Mouse (Mus musculus): ENCODE results near the gene Txnrd1. TPM values are rescaled to one million over a fixed set of nuclear protein-coding genes. Genes with fewer than 3 reads are reported as not detected.

Txnrd1 gene
- polyA plus RNA-seq, 1 experiment from 2014 or later = 124 TPM

DNA sequence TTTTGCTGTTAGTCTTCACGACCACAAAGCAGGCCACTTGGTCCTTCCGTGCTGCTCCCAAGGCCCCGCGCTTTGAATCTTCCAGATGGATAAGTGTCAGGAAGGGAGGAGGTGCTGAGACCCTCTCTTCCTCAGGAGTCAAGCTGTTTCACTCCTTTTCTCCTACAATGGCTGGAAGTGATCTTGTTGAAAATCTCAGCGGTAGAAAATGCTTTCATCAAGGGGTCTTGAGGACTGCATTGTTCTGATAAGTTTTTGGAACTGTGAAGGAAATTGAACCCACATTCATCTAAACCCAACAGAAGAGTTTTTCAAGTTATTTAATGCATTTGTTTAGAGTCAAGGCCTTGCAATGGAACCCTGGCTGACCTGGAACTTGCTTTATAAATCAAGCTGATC lies 10.0 kb upstream of the Txnrd1 start:
- Histone ChIP-seq H3K9ac (ENCODE audit: low read length) (no peak overlapping the region), H3K27me3 (replicated peaks; ENCODE audit: control insufficient read depth, insufficient read depth, low read length) (no peaks in the 10 kb centered on the region), H3K4me2 (ENCODE audit: low read length) (no peak overlapping the region), H3K4me3 (ENCODE audit: low read depth, low read length) (no peak overlapping the region), H3K27ac (ENCODE audit: low read depth) (no peak overlapping the region), H3K4me1 (replicated peaks; ENCODE audit: control insufficient read depth, insufficient read depth, low read length) (no peaks in the 10 kb centered on the region), H3K36me3 (ENCODE audit: control insufficient read depth, insufficient read depth, low read length) (no peaks in the 10 kb centered on the region), H3K9me3 (ENCODE audit: control insufficient read depth, low read length) (no peaks in the 10 kb centered on the region)
- DNase-seq (ENCODE audit: low spot score) (no peak), ATAC-seq (replicated peaks; ENCODE audit: low FRiP score, low TSS enrichment, low read depth) (no peak)
- 58% methylated on average over 5 of the region's 5 CpGs for WGBS

DNA sequence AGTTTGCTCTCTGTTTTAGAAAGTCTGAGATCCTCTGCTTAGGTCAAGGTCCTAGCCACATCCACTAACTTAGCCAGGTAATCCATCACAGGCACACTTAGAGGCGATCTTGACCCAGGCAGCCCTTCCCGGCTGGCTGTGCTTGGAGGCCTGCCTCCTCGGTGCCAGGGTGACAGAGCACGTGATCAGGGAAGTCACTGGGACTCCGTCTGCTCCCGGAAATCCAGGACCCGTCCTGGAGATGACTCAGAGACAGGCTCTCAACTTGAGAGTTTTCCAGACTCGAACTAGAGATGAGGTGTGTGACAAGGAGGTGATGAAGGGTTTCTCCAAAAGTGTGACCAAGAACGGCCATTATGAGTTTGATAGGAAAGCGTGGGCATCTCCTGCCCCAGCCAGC lies 9.2 kb upstream of the Txnrd1 start:
- ATAC-seq (replicated peaks; ENCODE audit: low FRiP score, low TSS enrichment, low read depth) (no peak), DNase-seq (ENCODE audit: low spot score) (no peak)
- Histone ChIP-seq H3K9ac (ENCODE audit: low read length) (no peak overlapping the region), H3K4me3 (ENCODE audit: low read depth, low read length) (no peak overlapping the region), H3K4me1 (replicated peaks; ENCODE audit: control insufficient read depth, insufficient read depth, low read length) (no peaks in the 10 kb centered on the region), H3K27me3 (replicated peaks; ENCODE audit: control insufficient read depth, insufficient read depth, low read length) (no peaks in the 10 kb centered on the region), H3K27ac (ENCODE audit: low read depth) (no peak overlapping the region), H3K4me2 (ENCODE audit: low read length) (no peak overlapping the region), H3K36me3 (ENCODE audit: control insufficient read depth, insufficient read depth, low read length) (no peaks in the 10 kb centered on the region), H3K9me3 (ENCODE audit: control insufficient read depth, low read length) (no peaks in the 10 kb centered on the region)
- 53% methylated on average over 10 of the region's 10 CpGs for WGBS

DNA sequence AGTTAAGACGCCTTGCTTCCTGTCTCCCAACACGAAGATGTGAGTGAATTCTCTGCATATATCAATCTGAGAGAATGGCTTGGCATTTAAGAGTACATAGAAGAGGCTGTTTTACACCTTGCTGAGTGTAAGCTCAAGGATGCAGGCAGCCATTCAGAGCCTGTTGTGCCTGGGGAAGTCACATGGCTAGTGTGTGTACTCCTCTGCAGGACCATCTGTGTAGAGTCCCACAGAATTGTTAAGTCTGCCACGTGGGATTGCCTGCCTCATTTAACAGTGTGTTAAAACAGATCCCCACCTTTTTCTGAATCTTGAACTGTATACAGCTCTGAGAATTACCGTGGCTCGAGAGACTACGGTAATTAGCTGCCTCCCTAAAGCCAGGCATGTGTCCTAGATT lies 7.2 kb upstream of the Txnrd1 start:
- H3K27me3 ChIP-seq (replicated peaks; ENCODE audit: control insufficient read depth, insufficient read depth, low read length) = no peaks in the 10 kb centered on the region
- H3K9ac ChIP-seq (ENCODE audit: low read length) = no peak overlapping the region
- H3K4me3 ChIP-seq (ENCODE audit: low read depth, low read length) = no peak overlapping the region
- no peak overlapping the region for H3K4me2 ChIP-seq (ENCODE audit: low read length)
- ATAC-seq (replicated peaks; ENCODE audit: low FRiP score, low TSS enrichment, low read depth) (no peak), DNase-seq (ENCODE audit: low spot score) (no peak)
- H3K27ac ChIP-seq (ENCODE audit: low read depth) = no peak overlapping the region
- no peaks in the 10 kb centered on the region for H3K4me1 ChIP-seq (replicated peaks; ENCODE audit: control insufficient read depth, insufficient read depth, low read length)
- no peaks in the 10 kb centered on the region for H3K36me3 ChIP-seq (ENCODE audit: control insufficient read depth, insufficient read depth, low read length)
- 41% methylated on average over 6 of the region's 6 CpGs for WGBS
- no peaks in the 10 kb centered on the region for H3K9me3 ChIP-seq (ENCODE audit: control insufficient read depth, low read length)

GRCm38 (mm10) chr10:82835898-82836297 lies 2.1 kb downstream of the Txnrd1 start:
- no peaks in the 10 kb centered on the region for H3K9me3 ChIP-seq (ENCODE audit: control insufficient read depth, low read length)
- H3K9ac ChIP-seq (ENCODE audit: low read length) = no peak overlapping the region
- H3K27me3 ChIP-seq (replicated peaks; ENCODE audit: control insufficient read depth, insufficient read depth, low read length) = no peaks in the 10 kb centered on the region
- DNase-seq (ENCODE audit: low spot score) (no peak), ATAC-seq (replicated peaks; ENCODE audit: low FRiP score, low TSS enrichment, low read depth) (no peak)
- 0 out of 2 replicates have a peak, but pooled peaks cover 5% of the 10 kb centered on the region for H3K4me1 ChIP-seq (replicated peaks; ENCODE audit: control insufficient read depth, insufficient read depth, low read length)
- no peaks in the 10 kb centered on the region for H3K36me3 ChIP-seq (ENCODE audit: control insufficient read depth, insufficient read depth, low read length)
- H3K4me2 ChIP-seq (ENCODE audit: low read length) = no peak overlapping the region
- WGBS = 83% methylated on average over 3 of the region's 3 CpGs
- H3K27ac ChIP-seq (ENCODE audit: low read depth) = no peak overlapping the region
- no peak overlapping the region for H3K4me3 ChIP-seq (ENCODE audit: low read depth, low read length)

- WGBS = 88% methylated on average over 7 of the region's 7 CpGs
- DNase-seq (ENCODE audit: low spot score) (no peak), ATAC-seq (replicated peaks; ENCODE audit: low FRiP score, low TSS enrichment, low read depth) (no peak)
- Histone ChIP-seq H3K27me3 (replicated peaks; ENCODE audit: control insufficient read depth, insufficient read depth, low read length) (no peaks in the 10 kb centered on the region), H3K4me2 (ENCODE audit: low read length) (no peak overlapping the region), H3K9ac (ENCODE audit: low read length) (no peak overlapping the region), H3K36me3 (ENCODE audit: control insufficient read depth, insufficient read depth, low read length) (no peaks in the 10 kb centered on the region), H3K27ac (ENCODE audit: low read depth) (no peak overlapping the region), H3K9me3 (ENCODE audit: control insufficient read depth, low read length) (no peaks in the 10 kb centered on the region), H3K4me1 (replicated peaks; ENCODE audit: control insufficient read depth, insufficient read depth, low read length) (0 out of 2 replicates have a peak, but pooled peaks cover 5% of the 10 kb centered on the region), H3K4me3 (ENCODE audit: low read depth, low read length) (no peak overlapping the region)
These were observed 4.6 kb downstream of the Txnrd1 start for GRCm38 (mm10) chr10:82838390-82838789.

DNA sequence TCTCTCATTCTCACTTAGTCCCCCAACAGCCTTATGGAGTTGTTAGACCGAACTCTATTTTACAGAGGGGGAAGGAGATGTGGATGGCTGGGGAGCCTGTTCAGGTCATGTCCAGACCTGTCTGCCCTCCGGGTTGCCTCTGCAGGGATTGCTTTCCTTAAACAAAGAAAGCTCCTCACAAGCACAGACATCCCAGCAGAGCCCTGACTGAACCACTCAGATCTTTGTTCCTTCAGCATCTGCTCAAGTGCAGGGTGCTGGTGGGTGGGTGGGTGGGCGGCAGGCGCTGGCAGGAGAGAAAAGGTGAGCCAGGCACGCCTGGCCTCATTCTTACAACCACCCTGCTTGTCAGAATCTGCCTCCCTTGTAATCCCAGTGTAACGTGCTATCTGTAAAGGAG lies 10.3 kb downstream of the Txnrd1 start:
- Histone ChIP-seq H3K27me3 (replicated peaks; ENCODE audit: control insufficient read depth, insufficient read depth, low read length) (no peaks in the 10 kb centered on the region), H3K4me3 (ENCODE audit: low read depth, low read length) (no peak overlapping the region), H3K4me2 (ENCODE audit: low read length) (no peak overlapping the region), H3K9ac (ENCODE audit: low read length) (no peak overlapping the region), H3K27ac (ENCODE audit: low read depth) (no peak overlapping the region), H3K9me3 (ENCODE audit: control insufficient read depth, low read length) (no peaks in the 10 kb centered on the region), H3K4me1 (replicated peaks; ENCODE audit: control insufficient read depth, insufficient read depth, low read length) (no peaks in the 10 kb centered on the region), H3K36me3 (ENCODE audit: control insufficient read depth, insufficient read depth, low read length) (no peaks in the 10 kb centered on the region)
- no peak for DNase-seq (ENCODE audit: low spot score)
- WGBS = 60% methylated on average over 6 of the region's 6 CpGs
- ATAC-seq (replicated peaks; ENCODE audit: low FRiP score, low TSS enrichment, low read depth) = no peak

DNA sequence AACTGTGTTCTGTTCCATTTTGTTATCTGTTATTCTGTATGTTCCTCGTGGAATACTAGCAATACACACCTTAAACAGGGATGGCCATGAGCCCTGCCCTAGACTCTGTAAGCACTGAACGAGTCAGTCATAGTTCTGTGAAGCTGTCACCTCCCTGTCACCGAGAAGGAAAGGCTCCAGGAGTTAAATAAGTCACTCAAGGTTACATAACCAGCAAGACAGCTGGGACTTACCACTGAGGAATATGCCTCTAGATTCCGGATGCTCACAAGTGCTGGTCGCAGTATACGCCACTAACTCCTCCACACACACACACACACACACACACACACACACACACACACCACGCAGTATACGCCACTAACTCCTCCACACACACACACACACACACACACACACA lies 11.0 kb downstream of the Txnrd1 start:
- WGBS = 71% methylated on average over 8 of the region's 8 CpGs
- no peak overlapping the region for H3K9ac ChIP-seq (ENCODE audit: low read length)
- H3K4me2 ChIP-seq (ENCODE audit: low read length) = no peak overlapping the region
- H3K9me3 ChIP-seq (ENCODE audit: control insufficient read depth, low read length) = no peaks in the 10 kb centered on the region
- no peaks in the 10 kb centered on the region for H3K36me3 ChIP-seq (ENCODE audit: control insufficient read depth, insufficient read depth, low read length)
- DNase-seq (ENCODE audit: low spot score) (no peak), ATAC-seq (replicated peaks; ENCODE audit: low FRiP score, low TSS enrichment, low read depth) (no peak)
- H3K27me3 ChIP-seq (replicated peaks; ENCODE audit: control insufficient read depth, insufficient read depth, low read length) = no peaks in the 10 kb centered on the region
- no peak overlapping the region for H3K4me3 ChIP-seq (ENCODE audit: low read depth, low read length)
- H3K4me1 ChIP-seq (replicated peaks; ENCODE audit: control insufficient read depth, insufficient read depth, low read length) = no peaks in the 10 kb centered on the region
- H3K27ac ChIP-seq (ENCODE audit: low read depth) = no peak overlapping the region

DNA sequence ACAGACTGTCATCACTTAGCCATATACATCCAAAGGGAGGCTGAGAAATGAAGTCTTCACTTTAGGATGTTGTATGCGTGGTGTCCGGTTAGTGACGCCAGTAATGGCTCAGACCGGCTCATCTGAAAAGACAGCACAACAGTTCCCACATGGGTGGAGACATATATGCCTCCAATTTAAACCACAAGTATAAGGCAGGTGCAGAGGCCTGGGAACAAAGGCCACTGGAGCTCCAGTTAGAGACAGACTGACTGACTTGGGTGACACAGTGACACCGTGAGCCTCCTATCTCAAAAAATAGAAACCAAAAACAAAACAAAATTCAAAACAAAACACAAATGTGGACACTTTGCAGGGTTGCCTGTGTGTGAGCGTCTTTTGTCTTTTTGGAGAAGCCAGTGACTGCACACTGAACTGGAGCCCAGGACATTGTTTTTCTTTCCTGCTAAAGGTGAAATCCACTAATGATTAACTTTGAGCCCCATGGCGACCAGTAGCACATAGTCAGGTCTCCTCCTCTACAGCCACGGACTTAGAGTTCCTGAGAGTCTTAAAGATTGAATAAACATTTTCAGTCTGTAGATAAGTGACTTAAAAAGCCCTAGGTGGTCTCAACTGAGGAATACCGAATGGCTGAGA lies 14.2 kb downstream of the Txnrd1 start:
- WGBS = 66% methylated on average over 9 of the region's 9 CpGs
- Histone ChIP-seq H3K9me3 (ENCODE audit: control insufficient read depth, low read length) (no peaks in the 10 kb centered on the region), H3K27me3 (replicated peaks; ENCODE audit: control insufficient read depth, insufficient read depth, low read length) (no peaks in the 10 kb centered on the region)

DNA sequence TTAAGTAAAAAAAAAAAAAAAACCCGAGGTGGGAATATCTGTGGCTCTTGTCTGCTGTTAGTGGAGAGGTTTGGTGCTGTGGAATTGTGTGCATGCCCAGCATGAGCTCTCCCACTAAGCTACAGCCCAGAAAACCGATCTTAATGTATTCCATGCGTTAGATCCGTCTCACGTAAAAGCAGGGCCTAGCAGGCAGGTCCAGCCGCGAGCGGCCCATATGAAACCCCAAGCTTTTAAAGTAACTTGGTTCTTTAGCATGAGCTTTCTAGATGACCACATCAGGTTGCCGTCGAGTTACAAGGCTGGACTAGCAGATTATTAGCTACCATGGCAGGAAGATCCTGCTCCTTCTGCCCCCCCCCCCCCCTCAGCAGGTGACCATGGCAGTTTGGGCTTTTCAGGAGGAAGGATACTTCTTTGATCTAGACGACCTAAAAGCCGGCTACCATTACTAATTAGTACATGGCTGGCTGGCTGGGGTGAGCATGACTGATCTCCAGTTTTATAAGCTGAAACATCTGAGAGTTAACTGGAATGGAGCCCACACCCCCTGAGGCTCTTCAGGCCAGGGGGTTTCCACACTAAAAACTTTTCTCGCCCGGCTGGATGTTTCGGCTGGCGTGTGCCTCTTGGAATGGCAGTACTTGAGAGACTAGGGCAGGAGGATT lies 16.1 kb downstream of the Txnrd1 start:
- WGBS = 69% methylated on average over 16 of the region's 16 CpGs
- Histone ChIP-seq H3K27me3 (replicated peaks; ENCODE audit: control insufficient read depth, insufficient read depth, low read length) (no peaks in the 10 kb centered on the region), H3K9ac (ENCODE audit: low read length) (no peak overlapping the region), H3K36me3 (ENCODE audit: control insufficient read depth, insufficient read depth, low read length) (no peaks in the 10 kb centered on the region), H3K9me3 (ENCODE audit: control insufficient read depth, low read length) (no peaks in the 10 kb centered on the region), H3K27ac (ENCODE audit: low read depth) (no peak overlapping the region), H3K4me2 (ENCODE audit: low read length) (no peak overlapping the region), H3K4me1 (replicated peaks; ENCODE audit: control insufficient read depth, insufficient read depth, low read length) (no peaks in the 10 kb centered on the region), H3K4me3 (ENCODE audit: low read depth, low read length) (no peak overlapping the region)
- no peak for DNase-seq (ENCODE audit: low spot score)
- ATAC-seq (replicated peaks; ENCODE audit: low FRiP score, low TSS enrichment, low read depth) = no peak

More for the DNA sequence above, 14.2 kb downstream of the Txnrd1 start:
- DNase-seq (ENCODE audit: low spot score) = no peak
- Histone ChIP-seq H3K27ac (ENCODE audit: low read depth) (no peak overlapping the region), H3K9ac (ENCODE audit: low read length) (no peak overlapping the region), H3K36me3 (ENCODE audit: control insufficient read depth, insufficient read depth, low read length) (no peaks in the 10 kb centered on the region), H3K4me2 (ENCODE audit: low read length) (no peak overlapping the region), H3K4me3 (ENCODE audit: low read depth, low read length) (no peak overlapping the region), H3K4me1 (replicated peaks; ENCODE audit: control insufficient read depth, insufficient read depth, low read length) (no peaks in the 10 kb centered on the region)
- no peak for ATAC-seq (replicated peaks; ENCODE audit: low FRiP score, low TSS enrichment, low read depth)

Measured in intestine, embryonic 14.5 days (tissue).